Mouse (Mus musculus): ENCODE data around the gene Ttc3.
"Not testable (repeated sequence)": the region's sequence is repeated elsewhere in the genome, so short reads cannot be mapped to it uniquely, and the experiment has no call there.

Gene Ttc3

DNA sequence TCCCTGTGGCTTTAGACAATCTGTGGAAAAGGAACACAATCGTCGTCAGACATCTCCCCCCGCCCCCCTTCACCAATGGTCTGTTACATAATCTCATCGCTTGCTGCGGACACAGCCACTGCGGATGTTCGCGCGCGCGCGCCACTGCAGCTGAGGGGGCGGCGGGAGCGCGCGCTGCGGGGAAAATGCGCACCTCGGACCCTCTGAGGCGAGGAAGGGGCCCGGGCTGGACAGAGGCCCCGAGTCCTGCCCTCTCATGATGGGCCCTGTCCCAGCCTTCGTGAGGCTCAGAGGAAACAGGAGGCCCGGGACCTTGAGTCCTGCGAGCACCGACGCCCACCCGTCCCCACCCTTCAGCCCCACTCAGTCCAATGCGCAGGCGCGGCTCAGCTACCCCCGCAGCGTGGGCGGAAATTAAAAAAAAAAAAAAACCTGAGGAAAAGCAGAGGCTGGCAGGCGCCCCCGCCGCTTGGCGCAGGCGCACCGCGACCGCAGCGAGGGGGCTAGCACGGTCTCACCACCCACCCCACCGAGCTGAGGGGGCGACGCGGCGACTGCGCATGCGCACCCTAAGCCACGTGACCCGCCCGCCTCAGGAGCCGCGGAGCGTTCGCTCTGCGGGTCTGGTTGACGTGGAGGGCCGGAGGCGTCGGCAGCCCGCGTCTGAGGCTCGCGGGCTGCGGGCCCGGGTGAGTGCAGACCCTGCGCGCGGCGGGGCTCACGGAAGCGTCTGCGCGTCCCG, at the start of gene Ttc3:
Ttc3 (plus strand) TSS at position 446 of the 742 bp plus-strand sequence.
- peak; percentile 89 for DNase-seq

DNA sequence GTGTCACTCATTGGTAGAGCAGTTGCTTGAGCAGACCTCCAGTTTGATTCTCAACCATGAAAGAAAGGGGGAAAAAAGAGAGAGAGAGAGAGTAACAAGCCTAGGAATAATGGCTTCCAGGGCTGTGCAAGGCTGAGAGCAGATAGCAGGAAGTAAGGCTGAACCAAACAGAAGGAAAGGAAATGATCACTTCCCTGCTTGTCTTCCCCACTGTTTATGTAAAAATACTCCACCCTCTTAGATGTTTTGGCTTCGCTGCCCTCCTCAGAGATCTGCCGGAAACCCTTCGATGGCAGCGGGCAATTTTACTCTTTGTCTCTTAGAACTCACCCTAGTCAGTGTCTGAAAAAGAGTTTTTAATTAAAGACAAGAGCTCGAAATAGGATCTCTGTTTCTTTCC, 46.7 kb upstream of the Ttc3 start:
- DNase-seq, result no peak

DNA sequence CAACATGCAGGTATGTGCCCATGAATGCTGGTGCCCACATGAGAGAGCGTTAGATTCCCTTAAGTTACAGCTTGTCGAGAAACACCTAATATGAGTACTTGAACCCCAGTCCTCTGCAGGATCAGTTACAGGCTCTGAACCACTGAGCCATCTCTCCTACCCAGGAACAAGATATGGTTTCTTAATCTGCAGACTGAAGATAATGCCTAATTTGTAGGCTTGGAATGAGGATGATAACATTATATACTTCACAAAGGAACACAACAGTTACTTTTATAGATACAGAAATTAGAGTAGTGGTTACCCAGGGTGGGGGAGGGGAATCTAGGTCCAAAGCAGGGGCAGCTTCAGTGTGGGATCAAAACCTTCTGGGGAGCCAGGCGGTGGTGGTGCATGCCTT, 44.4 kb upstream of the Ttc3 start:
- DNase-seq, result no peak

DNA sequence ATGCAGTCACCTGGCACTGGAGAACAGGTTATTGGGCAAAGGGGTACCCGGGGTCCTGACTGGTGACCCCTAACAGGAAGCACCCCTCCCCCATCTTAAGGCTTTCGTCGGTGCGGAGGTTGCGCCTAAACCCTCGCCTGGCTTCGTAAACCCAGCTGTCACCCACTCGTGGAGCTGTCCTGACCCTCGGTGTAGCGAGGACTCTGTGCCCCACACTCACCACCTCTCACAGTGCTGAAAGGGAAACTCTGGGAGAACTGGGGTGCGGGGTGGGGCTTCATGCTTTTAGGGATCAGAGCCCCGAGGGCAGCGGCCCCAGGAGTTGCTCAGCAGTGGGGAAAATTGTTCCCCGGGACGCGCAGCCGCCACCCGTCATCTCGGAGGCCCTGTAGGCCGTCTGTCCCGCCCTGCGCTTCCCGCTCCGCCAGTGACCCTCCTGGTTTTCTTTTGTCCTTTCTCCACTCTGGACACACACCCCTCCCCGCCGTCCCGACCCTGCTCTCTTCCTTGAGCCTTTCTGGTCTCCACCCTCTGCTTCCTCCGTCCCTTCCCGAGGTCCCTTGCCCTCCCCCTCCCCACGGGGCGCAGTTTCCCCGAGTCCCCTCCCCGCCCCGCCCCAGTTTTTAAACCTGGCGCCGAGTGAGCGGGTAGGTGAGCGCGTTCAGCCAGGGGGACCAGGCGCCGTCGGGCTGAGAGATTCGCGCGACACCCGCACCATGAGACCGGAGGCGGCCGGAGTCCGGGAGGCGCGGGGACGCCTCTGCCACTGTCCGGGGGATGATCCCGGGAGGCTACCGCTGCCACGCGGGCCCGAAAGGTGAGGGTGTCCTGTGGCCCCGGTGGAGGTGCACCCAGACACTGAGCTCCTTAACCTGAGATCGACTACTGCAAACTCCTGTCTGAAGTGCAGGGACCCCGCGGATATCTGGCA, 42.4 kb upstream of the Ttc3 start, which contains the start of gene Ripply3:
Ripply3 (plus strand) TSS at position 640 of the 931 bp plus-strand sequence.
- peak; percentile 43 for DNase-seq

DNA sequence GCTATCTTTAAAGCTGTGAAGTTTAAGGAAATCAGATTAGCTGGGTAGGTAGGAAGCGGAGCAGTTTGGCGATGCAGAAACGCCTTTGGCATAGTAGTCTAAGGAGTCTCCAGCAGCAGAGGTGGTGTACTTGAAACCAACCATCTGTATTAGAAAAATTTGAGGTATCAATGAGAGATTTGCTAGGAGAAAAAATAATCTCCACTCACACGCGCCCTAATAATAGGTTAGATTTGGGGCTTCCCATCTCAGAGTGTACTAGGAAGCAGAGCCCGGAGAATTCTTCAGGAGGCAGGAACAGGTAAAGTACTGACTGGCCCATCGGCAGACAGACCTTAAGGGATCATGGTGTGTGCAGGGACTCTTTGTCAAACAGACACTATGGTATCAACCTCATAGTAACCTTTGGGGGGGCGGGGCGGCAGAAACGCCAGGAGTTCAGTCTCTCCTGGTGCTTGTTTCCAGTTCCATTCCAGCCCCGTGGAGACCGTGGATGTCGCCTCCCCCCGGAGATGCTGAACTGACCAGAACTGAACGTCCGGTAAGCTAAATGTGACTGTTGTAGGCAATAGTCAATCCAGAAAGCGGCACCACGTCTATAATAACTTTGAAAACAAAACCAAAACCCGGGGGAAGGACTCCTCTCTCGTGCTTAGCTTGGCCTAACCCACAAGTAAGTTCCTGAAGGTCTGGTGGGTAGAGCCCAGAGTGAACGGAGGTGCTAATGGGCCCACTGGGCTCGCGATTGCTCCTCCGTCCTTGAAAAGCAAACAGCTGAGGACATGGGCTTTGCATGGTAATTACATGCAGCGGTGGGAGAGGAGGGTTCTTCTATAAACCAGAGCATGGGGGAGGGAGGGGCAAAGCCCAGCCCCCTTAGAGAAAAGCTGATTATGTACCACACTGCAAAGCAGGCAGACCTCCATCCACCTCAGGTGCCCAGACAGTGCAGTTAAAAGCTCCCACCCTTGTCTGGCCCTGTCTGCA, 41.2 kb upstream of the Ttc3 start:
- no peak for DNase-seq

DNA sequence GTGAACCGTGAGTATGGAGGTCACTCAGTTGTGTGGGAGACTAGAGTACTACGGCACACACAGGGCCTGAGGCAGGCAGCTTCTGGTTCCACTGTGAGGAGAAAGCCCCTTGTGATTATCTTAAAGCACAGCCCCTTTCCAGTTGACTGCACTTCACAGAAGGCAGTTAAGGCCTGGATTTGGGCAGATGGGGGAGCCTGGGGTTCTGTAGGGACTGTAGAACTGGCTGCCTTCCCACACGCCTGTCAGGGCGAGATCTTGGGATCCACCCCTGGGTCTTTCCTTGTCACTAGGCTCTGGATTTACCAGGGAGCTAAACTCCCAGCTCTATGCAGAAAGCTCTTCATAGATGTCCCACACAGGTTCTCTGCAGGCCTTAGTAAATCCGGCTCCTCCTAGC, 40.0 kb upstream of the Ttc3 start:
- no peak for DNase-seq

DNA sequence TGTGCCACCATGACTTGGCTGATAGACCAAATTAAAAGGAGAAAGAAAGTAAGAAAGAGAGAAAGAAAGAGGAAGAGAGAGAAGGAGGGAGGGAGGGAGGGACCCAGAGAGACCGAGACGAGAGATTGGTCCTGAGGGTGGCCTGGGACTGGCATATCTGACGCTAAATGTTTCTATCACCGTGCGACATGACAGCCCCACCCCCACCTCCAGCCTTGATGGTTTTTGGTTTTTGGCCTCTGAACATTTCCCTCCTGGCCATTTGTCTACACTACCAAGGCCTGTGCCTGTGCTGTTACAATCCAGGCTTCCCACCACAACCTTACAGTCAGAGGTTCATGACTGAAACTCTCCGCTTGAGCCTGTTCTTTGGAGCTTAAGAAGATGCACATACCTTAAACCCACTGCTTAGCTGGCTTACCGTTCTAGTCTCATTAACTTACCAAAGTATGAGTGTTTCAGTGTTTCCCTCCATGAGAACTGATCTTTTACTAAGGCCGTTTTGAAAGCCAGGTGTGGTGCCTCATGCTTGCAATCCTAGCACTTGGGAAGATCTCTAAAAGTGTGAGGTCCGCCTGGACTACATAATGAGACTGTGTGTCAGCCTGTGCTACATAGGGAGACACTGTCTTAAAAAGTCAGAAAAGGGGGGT, 39.1 kb upstream of the Ttc3 start:
- DNase-seq, result no peak

DNA sequence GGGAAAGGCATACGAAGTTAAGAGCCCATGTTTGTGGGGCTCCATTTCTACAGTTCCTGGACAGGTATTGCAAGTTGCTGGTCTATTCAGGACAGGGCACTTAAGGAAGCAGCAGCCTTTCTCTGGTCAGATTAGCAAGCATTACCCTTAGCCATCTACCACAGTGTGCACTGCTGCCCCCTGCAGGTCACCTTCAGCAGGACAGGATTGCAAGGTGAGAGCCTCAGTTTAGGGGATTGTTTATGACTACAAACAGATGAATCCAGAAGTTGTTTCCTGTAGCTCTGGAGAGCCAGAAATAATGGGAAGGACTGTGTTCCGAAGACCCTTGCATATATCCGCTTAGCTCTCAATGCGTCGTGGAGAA, 38.5 kb upstream of the Ttc3 start:
- peak; percentile 78 for DNase-seq

DNA sequence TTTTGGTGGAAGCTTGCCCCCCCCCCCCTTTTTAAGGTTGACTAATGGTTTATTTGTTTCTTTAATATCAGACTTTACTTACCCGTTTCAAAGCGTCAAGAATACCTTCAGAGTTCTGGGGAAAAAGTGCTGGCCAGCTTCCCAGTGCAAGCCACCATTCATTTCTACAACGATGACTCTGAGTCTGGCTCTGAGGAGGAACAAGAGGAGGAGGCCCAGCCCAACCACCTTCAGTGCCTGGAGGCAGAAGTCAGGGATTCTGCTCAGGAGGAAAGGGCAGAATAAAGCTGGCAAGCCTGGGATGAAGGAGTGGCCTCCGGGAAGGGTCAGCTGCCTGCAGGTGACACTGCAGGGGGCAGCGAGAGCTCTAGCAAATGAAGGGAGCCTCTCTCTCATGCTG, 34.8 kb upstream of the Ttc3 start:
- no peak for DNase-seq

DNA sequence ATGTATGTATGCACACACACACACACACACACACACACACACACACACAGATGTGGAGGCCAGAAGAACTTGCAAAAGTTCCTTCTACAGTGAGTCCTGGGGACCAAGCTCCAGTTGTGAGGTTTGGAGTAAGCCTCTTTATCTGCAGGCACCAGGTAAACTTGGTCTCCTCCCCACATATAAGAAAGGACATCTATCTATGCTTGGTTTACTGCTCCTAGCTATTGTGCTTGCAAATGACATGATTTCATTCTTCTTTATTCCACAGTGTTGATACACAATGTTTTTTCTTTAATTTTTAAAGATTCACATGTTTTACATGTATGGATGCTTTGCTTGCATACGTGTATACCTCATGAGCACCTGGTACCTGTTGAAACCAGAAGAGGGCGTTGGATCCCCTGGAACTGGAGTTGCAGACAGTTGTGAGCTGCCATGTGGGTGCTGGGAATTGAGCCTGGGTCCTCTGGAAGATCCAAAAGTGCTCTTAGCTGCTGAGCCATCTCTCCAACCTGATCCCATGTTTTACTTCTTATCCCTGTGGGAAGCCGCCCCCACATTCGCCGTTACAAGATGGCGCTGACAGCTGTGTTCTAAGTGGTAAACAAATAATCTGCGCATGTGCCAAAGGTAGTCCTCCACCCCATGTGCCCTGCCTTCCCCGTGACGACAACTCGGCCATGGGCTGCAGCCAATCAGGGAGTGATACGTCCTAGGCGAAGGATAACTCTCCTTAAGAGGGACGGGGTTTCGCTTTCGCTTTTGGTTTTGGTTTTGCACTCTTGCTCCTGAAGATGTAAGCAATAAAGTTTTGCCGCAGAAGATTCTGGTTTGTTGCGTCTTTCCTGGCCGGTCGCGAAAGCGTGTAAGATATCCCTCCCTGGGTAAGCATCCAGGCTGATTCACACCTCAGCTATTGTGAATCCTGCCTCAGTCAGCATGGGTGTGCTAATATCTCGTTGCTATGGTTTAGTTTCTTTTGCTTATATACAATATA, 31.0 kb upstream of the Ttc3 start:
- DNase-seq, result not testable (repeated sequence)

DNA sequence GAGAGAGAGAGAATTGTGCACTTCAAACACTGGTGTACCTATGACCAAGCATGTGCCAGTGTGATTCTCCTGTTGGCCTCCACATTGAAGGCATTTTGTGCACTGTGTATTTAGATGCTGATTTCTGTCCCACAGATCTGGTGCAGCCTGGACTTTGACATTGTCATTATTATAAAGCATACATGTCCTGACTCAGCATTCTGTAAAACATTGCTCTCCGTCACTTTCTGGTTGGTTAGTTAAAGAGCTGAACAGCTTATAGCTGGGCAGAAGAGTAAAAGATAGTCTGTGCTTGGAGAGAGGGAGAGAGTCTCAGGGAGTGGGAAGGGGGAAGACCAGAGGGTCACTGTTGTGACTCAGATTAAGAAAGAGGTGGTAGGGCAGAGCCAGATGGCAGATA, 24.7 kb upstream of the Ttc3 start:
- no peak for DNase-seq

DNA sequence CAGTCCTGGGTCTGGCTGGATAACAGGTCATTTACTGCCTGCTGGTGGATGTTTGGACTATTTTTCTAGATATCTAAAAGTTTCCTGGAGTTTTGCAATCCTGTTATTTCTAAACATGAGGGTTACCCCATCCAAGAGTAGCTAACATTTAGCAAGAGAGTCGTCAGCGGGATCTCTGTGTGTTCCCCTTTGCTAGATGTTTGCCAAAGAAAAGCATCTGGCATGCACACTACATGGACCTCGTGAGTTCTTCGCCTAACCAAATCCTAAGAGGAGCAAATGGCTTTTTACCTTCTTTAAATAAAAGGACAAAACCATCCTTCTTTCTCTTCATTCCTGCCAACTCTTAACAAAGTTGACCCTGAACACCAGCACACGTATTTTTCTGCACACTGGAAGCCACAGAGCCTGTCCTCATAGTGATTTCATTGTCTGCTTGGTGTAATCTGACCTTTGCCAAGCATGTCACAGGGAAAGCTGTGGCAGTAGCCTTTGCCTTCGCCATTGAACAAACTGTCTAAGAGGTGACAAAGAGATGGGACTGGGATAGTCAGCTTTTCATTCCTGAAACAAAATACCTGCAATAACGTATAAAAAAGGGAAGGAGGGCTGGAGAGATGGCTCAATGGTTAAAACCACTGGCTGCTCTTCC, 23.2 kb upstream of the Ttc3 start:
- no peak for DNase-seq

DNA sequence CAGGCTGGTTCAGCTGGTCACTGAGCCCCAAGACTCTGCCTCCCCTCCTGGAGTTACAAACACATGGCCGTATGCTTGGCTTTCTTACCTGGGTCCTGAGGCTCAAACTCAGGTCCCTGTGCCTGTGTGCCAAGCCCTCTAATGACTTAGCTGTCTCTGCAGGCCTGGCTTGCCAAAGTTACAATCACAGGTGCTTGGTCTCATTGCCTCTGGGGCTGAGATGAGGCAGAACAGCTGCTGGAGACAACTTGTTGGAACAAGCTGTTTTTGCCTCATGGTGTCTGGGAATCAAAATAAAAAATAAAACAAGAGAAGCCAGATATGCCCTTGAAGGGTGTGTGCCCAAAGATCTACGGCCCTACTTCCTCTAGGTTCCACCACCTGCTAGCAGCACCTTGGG, 21.6 kb upstream of the Ttc3 start:
- no peak for DNase-seq

DNA sequence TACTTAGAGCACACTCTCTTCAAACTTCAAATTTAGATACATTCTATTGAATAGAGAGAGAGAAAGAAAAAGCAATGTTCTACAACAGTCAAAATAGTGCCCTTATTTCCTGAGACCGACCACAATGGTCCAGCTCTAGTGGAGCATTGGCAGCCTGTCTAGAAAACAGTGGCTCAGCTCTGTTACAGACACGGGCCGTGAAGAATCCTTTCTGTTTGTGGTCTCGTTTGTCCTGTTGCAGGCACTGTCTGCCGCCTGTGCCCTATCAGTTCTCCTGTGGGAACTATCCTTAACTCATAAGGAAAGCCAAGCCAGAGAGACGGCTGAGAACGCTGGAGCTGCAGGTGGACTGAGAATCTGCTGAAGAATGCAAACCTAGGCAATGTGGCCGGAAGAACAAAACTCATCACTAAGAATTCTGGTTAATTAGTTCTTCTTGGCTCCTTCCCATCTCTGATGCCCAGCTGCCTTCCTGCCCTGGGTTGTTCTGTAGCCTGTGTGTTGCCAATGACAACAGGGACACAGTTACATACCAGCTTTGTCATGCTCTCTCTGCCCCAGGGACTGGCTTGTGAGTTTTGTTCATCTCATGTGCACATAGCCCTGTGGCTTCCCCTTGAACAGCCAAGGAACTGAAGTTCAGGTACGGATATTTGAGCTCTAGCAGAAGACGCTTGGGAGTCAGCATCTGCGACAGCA, 20.7 kb upstream of the Ttc3 start:
- no peak for DNase-seq

DNA sequence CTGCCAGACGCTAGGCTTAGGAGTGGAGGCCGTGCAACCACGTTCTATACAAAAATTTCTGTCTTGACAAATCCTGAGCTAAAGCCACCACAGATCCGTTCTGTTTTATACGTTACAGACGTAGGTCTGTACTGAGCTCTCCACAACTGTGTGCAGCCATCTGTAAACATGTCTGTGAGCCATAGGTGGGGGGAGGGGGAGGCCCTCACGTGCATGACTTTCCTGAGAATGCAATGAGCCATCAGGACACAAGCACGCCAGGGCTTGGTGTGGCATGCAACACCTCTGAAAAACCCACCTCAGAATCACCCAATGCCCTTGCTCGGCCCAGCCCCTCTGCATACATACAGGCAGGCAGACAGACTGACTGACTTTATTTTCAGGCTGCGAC, 20.1 kb upstream of the Ttc3 start:
- no peak for DNase-seq

DNA sequence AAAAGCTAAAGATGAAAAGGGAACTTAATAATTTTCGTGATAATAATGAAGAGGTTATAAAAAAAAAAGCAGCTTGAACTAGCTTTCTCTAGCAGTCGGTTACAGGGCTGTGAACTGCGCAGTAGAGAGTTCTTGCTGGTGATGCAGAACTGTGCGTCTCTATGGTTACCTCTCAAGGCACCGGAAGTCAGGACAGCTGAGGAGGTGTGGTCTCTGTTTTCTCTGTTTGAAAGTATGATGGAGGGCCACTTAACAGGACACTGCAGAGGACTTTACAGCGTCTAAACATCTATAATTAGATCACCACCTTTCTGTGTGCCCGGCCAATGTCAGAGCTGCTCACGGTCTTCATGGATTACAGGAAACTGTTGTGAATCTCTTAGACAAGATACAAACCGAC, 16.0 kb upstream of the Ttc3 start:
- no peak for DNase-seq

DNA sequence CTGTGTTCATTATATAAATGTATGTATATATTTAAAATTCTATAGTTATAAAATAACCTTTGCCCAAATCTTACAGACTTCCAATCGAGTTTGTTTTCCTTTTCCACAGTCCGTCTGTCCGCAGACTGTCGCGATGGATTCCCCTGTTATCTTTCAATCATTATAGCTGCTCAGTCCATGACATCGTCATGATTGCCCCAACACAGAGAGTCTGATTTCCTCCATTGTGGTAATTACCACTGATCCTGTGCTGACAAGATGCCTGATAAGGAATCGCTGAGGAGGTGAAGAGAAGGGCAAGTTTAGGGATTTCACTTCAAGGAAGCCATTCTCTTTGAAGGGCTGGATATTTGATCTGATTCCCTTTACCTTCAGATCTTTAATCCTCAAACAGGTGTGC, 14.4 kb upstream of the Ttc3 start:
- DNase-seq, result no peak

DNA sequence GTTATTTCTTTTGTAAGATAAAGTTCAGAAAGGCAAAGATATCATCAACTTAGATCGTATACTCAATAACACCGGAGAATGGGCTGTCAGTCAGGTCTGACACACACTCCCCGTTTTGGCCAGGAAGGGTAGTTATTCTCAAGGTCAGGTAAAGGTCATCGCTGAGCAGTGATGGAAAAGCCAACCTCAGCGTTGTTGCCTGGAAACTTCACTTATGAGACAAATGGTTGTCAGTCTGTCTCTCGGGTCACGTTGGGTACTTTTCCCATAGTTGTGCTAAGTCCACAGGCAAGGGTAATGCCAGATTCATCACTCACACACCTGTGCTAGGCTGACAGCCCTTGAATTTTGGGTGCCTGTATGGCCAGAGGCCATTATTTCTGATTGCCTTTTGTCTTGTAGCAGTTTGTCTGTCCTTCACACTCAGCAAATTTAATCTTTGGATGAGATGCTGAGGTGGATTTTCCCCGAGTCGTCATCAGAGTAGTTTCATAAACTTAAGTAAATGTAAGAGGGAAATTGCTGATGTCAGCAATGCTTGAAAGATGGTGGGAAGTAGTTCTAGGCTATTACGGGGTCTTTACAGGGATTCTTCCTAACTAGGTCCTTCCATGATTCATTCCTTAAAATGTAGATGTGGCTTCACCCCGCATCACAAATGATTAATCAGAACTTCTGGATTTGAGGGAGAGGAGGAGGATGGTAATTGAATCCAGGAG, 13.5 kb upstream of the Ttc3 start:
- DNase-seq, result no peak

DNA sequence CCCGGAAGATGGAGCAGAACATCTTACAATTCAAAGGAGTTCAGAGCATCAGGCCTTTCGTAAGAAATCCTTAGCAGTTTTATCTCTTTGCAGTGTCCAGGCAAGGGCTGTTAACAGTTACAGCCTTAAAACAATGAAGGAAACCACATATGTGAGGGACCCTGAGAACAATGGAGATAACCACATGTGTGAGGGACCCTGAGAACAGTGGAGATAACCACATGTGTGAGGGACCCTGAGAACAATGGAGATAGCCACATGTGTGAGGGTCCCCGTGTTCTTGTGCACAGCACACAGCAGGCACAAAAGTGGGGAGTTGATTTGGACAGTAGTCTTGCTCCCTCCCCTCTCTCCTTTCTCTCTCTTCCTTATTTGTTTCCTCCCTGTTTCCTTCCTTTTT, 12.3 kb upstream of the Ttc3 start:
- DNase-seq, result no peak

All from liver (tissue).